Mouse (Mus musculus) layer of hippocampus, postnatal 10 days (tissue): ENCODE measurements around the gene Pi16. TPM values are rescaled to one million over a fixed set of nuclear protein-coding genes. Genes with fewer than 3 reads are reported as not detected.
"Not testable (repeated sequence)": the region's sequence is repeated elsewhere in the genome, so short reads cannot be mapped to it uniquely, and the experiment has no call there.

Experiments used
- DNase-seq, 2 experiments: peaks; one replicate each; pipeline ENCODE4 v3.0.0; 2021; ENCODE audit warnings: low spot score in 2 of 2
- long read RNA-seq: library from polyadenylated mRNA; stranded (forward); transcript quantifications from one replicate; pipeline ENCODE4 v2.0.0, GENCODE M21; 2023
- total RNA-seq, 2 experiments: library from RNA; stranded (reverse); gene quantifications; 2 replicates each; pipeline ENCODE4 v1.2.3; 2021

Gene Pi16
- 1 to 10 TPM; 1.7 to 2.1 TPM for total RNA-seq
- long read RNA-seq, partial matches to known transcripts = 0 of 1 reads
- long read RNA-seq, other reads (novel, unspliced or antisense) = 0 of 1 reads

DNA sequence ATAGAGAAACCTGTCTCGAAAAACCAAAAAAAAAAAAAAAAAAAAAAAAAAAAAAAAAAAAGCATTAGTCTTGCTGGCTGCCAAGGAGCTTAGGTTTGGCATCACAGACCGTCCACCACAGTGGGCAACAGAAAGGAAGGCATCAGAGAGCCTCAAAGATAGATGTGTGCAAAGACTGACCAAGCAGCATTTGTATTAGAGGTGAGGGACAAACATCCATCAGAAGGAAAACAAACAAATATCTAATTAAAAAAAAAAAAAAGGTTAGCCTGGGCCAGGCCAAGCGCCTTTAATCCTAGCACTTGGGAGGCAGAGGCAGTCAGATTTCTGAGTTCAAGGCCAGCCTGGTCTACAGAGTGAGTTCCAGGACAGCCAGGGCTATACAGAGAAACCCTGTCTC, at the start of gene Pi16:
TSS of gene Pi16 (plus strand) at position 301 of the 400 bp plus-strand sequence.
- DNase-seq = not testable (repeated sequence)

DNA sequence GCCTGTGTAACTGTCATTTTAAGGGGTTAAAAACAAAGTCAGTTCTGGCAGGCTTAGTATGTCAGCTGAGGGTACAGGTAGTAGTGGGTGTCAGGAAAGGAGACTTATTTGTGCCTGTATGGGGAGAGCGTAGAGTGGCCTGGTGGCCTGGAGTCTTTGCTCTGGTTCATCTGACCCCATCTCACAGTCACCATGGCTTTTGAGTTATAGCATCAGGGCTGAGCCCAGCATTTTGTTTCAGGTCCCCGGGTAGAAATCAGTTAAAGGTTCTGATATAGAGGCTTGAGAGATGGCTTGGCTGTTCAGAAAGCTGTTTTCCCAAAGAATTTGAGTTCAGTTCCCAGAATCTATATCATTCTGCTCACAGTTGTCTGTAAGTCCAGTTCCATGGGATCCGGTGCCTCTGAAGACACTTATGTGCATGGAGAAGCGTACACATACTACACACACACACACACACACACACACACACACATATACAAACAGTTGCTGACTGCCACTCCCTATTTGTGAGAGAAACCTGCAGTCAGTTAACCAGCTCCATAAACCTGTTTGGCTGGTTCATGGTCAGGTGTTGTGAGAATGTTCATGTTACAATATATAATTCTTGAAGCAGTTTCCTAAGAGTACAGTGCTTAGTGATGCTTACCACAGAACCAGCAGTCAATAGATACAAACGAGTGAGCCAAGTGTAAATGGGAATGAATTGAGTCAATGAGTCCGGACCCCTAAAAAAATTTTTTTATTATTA, 49.4 kb upstream of the Pi16 start:
- no peak for DNase-seq

DNA sequence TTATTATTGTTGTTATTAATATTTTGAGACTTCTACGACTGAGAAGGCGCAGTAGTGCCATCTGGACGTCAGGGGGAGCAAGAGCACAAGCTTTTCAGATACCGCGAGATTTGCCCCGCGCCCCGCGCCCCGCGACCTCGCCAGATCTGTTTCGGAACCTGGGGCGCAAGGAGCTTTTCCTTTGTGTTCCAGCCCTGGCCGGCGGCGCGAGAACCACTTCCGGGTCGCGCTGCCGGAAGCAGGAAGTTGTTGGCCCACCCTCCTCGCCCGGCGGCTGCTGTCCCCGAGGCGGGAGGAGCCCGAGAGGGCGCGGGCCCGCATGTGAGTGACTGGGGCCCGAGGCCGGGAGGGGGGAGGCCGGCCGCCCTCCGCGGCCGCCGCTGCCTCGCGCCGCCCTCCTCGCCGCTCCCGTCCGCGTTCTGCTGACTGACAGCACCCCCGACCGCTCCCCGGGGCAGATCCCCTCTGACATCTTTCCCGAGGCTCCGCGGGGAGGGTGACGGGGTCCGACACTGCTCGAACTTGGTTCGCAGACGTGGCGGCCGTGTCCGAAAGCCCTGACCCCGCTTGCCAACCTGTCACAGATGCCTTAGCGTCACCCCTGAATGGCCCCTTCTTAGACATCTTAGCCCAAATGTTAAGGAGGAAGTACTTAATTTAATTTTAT, 48.7 kb upstream of the Pi16 start, which contains the start of gene BC004004:
TSS of gene BC004004 (plus strand) at position 107 of the 667 bp plus-strand sequence.
- peak; percentile 96 to 97 for DNase-seq

DNA sequence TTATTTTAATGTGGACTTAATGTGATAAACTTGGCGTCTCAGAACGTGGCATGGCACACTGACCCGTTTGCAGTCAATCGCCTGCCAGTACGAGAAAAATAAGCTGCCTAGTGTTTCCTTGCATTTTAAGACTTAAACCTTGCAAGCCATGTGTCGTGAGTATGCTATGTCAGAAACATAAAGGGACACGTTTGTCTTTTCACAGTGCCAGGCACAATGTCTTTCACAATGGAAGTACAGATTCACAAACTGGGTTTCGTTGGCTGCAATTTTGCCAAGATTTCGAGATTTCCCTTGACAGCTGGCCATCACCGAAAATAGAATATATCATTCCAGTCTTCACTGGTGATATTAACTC, 48.2 kb upstream of the Pi16 start:
- DNase-seq = no peak

DNA sequence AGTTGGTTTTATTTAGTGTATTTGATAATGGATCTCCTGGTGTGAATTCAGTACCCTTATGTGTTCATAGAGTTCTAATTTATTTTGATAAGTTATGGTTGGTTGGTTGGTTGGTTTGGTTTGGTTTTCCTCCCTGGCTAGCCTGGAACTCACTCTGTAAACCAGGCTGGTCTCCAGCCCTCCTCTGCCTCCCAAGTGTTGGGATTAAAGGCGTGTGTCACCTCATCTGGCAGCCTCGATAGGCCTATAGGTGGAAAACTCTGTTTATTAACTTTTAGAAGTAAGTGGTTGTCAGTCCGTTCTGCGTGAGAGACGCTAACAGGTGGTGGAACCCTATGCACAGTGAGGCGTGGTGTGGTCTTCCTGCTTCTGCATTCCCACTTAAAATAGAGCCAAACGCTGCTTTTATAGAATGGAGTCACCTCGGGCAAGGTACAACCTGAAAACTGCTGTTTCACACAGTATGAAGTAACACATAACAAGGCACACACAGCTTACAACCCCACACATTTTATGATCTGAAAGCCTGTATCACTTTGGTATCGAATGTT, 47.3 kb upstream of the Pi16 start:
- no peak for DNase-seq

DNA sequence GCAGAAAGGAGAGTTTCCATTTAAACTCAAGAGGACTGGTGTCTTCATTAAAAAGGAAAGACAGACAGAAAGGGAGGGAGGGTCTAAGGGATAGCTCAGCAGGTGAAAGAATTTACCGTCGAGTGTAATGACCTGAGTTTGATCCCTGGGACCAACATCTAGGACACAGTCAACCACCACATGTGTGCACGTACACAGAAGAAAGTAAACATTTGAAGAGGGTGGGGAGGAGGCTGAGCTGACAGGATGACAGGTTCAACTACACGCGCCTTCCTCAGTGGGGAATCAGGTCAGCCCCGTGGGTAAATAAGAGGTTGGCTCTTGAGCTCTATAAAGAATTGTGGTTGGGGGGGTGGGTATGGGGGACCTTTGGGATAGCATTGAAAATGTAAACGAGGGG, 44.3 kb upstream of the Pi16 start:
- DNase-seq = no peak

DNA sequence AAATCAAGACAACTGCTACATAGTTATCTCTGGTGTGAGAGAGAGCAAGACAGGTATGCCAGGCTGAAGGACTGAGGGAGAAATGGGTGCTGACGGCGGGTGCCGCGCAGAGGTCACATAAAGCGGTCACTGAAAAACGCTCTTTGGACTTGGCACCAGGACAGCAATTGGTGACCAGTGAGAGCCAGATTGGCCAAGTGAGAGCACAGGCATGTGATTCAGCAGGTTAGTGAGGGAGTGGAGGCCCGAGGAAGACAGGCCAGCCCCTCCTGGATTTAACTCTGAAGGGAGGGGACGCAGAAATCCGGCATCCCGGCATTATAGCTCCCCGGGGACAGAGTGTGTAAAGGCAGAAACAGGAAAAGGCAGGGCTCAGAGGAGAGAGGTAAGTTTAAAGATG, 43.6 kb upstream of the Pi16 start:
- DNase-seq = no peak

DNA sequence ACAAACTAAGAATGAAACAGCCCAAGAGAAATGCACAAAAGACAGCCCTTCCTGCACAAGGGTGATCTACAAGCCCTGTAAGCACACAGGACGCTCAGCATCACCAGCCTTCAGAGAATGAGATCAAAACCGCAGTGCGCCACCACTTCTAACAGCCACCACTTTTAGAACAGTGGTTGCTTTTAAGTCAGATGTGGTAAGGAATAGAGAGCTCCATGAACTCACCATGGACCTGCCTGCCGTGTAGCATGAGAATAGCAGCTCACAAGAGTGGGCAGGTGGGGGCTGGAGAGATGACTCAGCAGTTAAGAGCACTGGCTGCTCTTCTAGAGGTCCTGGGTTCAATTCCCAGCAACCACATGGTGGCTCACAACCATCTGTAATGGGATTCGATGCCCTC, 37.1 kb upstream of the Pi16 start:
- no peak for DNase-seq

DNA sequence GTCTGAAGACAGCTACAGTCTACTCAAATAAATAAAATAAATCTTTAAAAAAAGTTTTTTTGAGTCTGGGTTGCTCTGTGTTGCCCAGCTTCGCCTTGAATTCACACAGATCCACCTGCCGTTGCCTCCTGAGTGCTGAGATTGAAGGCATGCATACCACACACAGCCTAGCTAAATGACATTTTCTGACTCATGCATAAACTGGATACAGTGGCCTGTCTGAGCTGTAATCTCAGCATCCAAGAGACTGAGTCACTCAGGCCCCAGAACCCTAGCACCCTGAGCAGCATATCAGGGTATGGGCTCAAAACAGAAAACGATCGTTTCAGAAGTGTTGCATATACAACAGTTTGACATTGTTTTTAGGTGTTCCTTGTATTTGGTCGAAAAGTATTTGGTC, 35.9 kb upstream of the Pi16 start:
- DNase-seq = no peak

DNA sequence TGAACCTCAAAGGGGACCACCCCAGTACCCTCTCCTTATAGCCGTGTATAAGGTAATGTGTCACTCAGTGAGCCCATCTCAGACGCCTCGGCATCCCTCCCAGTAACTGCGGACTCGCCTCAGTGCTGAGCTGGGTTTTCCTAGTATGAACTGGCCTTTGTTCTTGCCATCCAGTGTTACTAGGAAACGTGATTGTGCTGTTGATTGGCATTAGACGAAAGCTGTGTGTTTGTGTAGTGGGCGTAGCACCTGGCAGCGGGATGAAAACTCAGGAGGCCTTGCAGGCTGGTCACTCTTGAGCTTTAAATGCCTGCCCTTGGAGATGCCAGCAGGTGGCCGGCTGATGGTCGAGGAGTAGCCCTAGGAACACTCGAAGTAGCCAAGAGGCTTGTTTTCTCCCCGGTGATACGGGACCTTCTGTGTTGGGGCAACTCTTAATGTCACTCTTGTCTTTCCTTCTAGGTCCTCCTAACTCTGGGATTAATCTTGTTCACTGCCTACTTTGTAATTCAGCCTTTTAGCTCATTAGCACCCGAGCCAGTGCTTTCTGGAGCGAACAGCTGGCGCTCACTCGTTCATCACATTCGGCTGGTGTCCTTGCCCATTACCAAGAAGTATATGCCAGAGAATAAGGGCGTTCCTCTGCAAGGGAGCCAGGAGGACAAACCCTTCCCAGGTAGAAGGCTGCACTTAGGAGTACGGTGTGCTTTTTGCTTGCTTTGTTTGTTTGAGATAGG, 35.1 kb upstream of the Pi16 start:
- DNase-seq = no peak

DNA sequence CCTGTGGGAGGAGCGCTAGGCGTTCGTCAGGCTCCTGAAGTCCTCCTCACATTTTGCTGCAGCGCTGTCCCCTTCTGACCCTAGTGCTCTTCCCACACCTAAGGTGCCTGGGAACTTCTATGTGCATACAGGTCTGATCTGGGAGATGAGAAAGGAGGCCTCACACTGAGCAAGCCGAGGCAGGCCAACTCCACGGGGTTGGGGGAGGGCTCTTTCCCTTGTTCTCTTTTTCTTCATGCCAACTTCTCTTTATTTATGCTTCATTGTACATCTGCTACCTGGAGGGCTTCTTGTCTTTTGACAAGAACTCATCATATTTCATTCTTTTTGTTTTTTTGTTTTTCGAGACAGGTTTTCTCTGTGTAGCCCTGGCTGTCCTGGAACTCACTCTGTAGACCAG, 25.7 kb upstream of the Pi16 start:
- DNase-seq = no peak

DNA sequence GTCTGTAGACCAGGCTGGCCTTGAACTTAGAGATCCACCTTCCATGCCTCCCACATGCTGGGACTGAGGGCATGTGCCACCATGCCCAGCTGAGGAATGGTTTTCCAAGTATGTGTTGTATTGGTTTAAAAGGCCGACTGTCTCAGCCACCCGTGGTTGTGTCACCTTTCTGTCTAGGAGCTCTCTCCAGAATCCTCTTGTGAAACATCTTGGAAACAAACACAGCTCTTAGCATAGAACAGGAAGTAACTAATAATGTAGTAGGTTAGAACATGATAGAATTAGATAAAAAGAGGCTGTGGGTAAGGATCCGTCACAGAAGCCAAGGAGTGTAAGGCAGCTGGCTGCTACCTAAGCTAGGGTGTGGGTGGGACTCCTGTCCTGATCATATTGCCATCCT, 24.5 kb upstream of the Pi16 start:
- DNase-seq = no peak

DNA sequence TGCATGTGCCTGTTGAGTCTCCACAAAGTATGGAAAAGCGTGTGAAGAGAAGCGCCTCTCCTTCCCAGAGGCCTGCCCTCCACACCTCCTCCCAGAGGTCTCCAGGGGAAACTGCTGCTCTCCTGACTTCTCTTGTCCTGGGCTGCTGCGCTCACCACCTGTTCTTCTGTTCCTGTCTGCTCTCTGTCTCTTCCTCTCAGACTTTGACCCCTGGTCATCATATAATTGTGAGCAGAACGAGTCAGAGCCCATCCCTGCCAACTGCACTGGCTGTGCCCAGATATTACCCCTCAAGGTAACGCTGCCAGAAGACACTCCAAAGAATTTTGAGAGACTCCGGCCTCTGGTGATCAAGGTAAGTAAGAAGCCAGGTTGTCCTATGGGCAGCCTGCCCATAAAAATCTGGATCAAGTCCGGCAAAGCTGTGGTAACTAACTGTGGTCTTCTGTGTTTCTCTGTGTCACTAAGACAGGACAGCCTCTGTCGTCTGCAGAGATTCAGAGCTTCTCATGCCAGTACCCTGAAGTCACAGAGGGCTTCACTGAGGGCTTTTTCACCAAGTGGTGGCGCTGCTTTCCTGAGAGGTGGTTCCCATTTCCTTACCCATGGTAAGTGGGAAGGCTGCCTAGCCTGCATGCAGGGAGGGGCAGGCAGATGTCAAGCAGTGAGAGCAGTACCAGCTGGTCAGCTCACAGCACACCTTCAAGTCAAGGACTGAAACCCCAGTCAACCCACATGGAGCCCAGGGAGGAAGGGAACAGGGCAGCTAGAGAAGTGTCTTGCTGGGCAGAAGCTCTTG, 23.5 kb upstream of the Pi16 start:
- no peak for DNase-seq

DNA sequence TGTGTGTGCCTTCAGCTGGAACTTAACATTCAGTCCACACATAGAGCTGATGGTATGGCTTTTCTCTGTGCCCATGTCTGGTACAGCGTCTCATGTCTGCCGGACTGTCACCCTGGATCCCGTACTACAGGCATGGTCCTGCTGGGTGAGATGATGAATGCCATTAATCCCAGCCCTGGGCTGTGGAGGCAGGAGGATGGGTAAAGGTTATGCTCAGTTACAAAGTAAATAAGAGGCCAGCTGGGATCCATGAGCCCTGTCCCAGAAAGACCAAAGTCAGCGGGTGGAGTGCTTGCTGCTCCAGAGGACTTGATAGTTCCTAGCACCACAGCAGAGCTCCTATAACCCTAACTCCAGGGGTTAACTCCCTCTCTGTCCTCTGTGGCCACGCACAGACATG, 21.6 kb upstream of the Pi16 start:
- no peak for DNase-seq

DNA sequence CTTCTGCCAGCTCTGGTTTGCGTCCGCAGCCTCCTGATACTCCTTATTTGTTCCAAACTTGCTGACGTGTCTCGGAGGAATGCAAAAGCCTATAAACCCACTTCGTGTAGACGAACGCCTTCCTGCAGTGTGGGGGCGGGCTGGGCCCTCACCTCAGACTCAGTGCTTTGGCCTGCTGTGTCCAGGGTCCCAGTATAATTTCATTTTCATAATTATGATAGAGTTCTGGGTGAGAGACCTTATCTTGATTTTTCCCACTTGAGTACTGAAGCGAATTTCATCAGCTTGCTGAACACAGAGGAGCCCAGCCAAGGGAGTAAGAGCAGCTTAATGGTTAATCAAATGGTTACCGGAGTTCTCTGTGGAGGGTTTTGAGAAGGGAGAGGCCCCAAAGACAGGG, 20.2 kb upstream of the Pi16 start:
- DNase-seq = no peak

DNA sequence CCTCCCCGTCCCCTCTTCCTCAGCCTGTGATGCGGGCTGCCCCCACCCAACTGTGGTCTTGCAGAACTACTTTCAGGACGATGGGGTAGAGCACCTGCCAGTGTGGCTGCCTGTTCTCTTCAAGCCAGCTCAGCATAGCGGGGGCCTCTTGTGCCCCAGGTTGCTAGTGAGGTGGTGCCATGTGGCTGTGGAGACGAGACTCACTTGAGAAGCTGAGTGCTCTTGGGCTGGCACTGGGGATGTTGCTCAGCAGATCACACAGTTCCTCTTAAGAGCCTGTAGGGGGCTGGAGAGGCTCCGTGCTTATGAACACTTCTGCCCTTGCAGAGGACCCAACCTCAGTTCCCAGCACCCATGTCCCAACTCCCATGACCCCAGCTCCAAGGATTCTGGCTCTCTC, 19.7 kb upstream of the Pi16 start:
- DNase-seq = no peak

DNA sequence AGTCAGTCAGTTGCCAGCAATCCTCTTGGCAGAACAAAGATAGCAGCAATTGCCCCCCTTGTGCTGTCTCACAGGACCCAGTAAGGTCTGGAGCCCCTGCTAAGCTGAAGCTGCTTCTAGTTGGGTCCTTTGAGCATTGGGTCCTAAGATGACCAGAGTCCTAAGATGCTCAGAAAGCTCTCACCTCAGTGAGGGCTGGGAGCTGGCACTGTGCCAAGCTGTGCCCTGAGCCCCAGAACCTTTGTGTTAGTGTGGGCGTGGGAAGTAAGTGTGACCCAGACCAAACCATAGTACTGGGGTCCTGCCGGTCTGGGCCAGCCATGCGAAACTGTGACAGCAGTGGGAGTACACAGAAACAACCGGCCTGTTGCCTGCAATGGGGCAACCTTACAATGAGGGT, 18.2 kb upstream of the Pi16 start:
- no peak for DNase-seq

DNA sequence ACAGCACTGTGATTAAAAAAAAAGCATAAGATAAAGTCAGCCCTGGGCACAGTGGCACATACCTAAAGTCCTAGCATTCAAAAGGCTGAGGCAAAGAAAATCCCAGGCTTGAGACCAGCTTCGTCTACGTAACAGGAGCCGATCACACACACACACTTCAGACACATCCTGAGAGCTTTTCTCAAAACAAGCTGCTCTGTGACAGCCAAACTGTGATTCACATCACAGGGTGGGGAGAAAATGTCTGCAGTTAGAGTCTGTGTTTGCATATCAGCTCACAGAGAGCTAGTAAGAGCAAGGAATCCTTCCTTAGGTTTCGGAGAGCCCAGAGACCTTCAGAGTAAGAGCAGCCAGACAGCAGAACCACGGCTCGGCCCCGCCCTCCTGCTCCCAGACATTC, 16.6 kb upstream of the Pi16 start:
- no peak for DNase-seq

DNA sequence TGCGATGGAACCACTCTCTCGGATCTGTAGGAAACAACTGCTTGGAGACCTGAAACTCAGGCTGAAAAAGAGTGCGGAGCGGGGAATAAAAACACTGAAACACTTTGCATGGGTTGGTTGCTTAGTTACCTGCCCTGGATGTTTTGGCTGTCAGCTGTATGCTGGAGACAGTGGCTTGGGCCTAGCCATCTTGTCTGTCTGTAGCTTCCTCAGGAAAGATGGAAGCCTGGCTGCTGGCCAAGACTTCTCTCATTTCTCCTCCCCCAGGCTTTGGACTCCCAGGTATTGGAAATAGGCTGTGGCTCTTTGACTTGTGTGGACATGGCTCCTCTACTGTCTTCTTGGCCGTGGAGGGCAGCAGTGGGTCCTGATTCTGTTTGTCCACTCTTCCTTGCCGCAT, 16.1 kb upstream of the Pi16 start:
- no peak for DNase-seq

DNA sequence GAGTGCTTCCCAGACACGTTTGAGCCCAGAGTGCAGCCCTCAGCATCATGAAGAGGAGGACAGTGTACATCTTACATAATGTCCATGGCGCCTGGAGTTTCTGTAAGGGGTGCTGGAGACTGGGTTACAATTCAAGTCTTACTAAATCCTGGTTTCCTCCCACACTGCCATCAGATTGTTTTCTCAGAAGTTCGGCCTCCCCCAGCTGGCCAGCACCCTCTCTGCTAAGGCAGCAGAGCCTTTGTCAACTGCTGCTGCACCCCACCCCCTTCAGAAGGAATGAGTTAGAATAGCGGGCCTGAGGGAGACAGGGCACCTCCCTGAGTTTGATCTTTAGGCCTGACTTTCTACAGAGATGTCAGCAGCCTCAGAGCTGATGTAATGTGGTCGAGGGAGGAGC, 15.3 kb upstream of the Pi16 start:
- no peak for DNase-seq

DNA sequence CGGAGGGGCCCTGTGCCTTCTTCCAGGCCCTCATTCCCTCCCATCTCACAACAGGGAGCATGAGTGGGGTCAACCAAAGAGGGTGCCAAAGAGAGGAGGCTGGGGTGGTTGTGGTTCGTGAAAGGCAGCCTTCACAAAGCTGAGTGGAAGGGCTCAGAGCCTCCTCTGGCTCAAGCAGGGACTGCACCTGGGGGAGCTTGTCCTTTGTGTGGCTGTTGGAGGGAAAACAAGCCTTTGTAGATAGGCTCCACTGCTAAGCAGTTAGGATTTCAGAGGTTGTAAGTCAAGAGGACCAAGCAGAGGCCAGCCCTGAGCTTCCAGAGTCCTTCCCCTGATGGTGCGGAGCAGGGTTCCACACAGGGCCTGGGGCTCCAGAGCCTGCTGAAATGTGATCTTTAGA, 14.4 kb upstream of the Pi16 start:
- DNase-seq = no peak
